Mouse (Mus musculus) left cerebral cortex, postnatal 4 days (tissue): ENCODE results near the gene Haus8. TPM values are rescaled to one million over a fixed set of nuclear protein-coding genes. Genes with fewer than 3 reads are reported as not detected.
"Not testable (repeated sequence)": the region's sequence is repeated elsewhere in the genome, so short reads cannot be mapped to it uniquely, and the experiment has no call there.

Experiments used
- DNase-seq: peaks from one replicate; pipeline ENCODE4 v3.0.0-alpha.2; 2022
- intact Hi-C: fragments of 180-260 bp; cut with DNase I; formaldehyde crosslinking; loops from one replicate; pipeline ENCODE4 v1.15.1; 2025
- total RNA-seq, 2 experiments: library from RNA; stranded (reverse); gene quantifications; 2 replicates each; pipeline ENCODE4 v1.2.3; 2021

Haus8 gene
- total RNA-seq, 2 experiments from 2014 or later = 38.8 to 39.4 TPM

DNA sequence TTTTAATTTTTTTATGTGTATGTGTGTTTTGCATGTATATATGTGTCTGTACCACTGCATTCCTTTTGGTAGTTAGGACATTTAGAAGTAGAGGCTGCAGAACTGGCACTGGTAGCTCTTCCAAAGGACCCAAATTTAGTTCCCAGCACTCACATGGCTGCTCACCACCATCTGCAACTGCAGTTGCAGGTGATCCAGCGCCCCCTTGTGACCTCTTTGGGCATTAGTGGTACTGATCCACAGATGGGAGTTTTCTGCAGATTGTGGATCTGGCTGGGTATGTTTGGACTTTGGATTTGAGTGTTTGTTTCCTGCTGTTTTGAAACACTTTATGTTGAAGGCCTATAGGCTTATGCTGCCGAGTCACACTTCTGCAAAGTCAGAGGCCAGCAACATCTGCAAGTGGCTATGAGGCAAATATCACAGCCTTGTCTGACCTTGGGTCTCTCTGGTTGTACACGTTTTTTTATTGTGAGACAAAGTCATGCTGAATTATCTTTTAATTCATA is 15.8 kb upstream of the Haus8 start:
- intact Hi-C loops = no loop called here
- DNase-seq = no peak

DNA sequence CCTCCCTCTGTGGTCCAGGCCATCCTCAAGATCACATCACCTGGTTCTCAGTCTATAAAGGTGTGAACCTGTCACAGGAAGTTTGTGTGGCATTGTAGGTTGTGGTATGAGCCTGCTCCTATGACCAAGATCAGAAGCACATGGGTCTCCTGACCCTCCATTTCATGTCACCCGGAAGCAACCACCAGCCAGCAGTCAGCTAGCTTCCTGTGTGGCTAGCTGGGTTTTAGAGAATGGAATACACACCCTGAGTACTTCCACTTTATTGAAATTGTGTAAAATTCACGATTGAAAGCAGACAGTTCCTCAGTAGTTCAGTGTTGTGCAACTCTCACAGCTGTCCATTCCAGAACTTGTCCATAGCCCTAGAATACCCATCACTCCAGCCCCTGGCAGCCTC is 13.5 kb upstream of the Haus8 start:
- DNase-seq, intact Hi-C loops: not testable (repeated sequence)

DNA sequence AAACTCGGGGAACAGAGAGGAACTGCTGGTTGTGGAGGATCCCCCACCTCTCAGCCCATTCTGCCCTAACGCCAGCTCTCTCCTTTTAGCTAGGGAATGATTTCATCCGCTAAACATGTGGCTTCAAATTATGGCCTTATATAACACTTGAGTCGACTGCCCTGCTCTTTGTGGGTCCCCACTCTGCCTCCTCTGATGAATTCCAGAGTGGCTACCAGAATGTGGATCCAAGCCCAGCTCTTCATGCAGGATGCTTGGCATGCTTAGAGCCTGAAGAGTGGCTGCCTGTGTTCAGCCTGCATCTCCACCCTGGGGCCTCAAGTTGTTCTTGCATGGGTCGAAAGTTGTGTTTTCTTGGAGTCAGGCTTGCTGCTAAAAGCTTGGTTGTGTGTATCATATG is 9.9 kb upstream of the Haus8 start:
- no peak for DNase-seq
- intact Hi-C loops = no loop called here

DNA sequence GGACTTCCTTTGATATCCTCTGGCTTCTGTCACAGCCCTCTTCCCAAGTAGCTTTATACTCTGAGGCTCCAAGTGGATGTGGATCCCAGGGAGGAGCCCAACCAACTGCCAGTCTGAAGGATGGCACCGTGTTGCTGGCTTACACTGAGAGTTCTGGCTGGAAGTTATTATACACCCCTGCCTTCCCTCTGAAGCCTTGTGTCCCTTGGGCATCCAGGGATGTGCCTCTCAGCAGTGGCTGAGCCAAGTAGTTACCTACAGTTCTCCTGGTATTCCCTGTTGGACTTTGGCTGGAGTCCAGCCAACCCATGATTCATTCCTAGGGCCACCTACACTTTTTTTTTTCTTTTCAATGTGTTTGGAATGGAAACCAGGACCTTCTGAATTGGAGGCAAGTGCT is 9.0 kb upstream of the Haus8 start:
- DNase-seq, intact Hi-C loops: not testable (repeated sequence)

DNA sequence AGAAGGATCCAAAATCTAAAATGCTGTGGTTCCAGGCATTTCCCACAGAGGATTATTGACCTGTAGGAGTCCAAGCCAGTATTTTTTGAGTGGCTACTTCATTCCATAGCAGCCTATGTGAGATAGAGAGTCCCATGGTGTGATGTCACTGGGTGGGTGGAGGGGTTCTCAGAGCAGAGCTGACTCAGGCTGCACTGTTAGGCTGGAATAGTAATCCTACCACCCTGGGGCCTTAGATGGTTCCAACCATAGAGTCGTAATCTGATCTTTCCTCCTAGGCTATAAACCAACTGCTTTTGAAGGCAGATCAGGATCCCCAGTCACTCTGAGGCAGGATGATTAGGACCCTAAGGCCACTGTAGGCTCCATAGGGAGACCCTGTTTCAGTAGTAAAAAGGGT is 6.7 kb upstream of the Haus8 start:
- intact Hi-C loops, DNase-seq: not testable (repeated sequence)

DNA sequence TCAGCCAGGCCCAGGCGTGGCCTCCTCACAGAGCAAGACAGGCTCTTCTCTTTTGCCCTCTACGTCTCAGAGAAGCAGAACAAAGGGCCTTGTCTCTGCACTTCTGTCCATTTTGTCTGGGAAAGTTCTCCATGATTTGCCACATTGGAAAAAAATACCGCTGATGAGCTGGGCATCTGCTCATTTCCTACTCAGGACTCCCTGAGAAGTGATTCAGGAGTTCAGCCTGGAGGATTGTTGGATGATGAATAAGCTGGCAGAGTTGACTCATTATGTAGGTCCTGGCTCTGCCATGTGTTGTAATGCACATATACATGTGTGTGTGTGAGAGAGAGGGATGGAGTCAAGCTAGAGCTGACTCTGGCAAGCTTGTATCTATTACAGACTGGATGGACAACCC is 3.4 kb upstream of the Haus8 start:
- no peak for DNase-seq

DNA sequence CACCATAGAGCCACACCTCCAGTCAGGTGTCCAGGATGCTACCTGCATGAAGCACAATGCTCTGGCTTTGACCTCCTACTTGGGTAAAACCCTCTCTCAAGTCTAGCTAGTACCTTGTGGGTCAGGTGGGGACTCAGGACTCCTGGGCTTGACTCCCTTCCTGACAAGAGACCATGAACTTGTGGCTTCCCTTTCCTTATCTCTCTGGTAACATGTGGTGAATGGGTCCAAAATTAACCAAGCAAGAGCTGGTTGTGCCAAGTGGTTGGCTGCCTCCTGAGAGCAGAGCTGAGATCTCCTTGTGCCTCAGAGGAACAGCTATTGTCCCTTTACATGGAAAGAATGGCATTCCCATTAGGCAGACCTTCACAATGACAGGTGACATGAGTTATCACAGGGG is 1.7 kb upstream of the Haus8 start:
- intact Hi-C loops = no loop called here
- no peak for DNase-seq

More for the DNA sequence above, 3.4 kb upstream of the Haus8 start:
- intact Hi-C loops = no loop called here

DNA sequence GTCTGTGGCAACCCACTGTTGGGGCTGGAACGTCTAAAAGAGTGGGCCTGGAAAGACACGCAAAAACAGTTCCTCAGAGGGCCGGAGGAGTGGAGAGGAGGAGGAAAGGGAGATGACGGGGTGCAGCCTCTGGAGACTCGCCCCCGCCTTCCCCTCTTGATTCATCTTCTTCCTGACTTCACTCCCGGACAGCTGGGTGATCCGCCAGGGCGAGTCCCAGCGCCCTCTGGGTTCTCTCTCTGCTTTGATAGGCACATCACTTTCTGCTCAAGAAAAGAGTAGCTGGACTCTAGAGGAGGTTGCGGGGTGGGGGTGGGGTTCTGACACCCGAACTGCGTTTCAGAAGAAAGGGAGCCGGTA is 397 bp upstream of the Haus8 start:
- peak; percentile 34 for DNase-seq
- intact Hi-C loops = no loop called here

DNA sequence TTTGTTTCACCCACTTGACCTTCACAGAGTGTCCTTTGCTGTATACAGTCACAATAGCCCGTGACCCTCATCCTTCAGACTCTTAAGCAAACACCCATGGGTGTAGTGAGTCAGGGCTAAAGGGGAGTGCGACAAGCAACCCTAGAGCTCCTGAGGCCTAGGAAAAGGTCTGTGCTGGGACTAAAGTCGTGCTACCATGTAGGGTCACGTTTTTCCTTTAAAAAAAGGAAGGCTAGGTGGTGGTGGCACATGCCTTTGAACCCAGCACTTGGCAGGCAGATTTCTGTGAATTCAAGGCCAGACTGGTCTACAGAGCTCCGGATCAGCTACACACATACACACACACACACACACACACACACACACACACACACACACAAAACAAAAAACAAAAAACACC is 1.1 kb downstream of the Haus8 start:
- intact Hi-C loops = no loop called here

GRCm38 (mm10) chr8:71268286-71268685 is 4.4 kb downstream of the Haus8 start:
- DNase-seq, intact Hi-C loops: not testable (repeated sequence)

More for the DNA sequence above, 1.1 kb downstream of the Haus8 start:
- no peak for DNase-seq

DNA sequence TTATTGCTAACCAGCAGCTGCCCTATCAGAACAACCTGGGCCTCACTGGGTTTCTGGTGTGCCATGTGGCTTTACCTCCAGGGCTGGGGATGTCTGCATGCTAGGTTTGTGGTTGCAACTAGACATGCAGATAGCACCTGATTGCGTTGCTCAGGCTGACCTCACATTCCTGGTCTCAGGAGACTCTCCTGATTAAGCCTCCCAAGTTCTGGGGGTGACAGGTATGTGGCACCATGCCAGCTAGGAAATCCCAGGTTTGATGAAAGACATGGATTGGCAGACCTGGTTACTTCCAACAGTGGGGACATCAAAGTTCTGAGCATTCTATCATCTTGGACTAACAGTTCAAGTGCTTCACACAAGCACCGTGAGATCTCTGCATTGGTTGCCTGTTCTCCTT is 5.0 kb downstream of the Haus8 start:
- intact Hi-C loops = no loop called here
- DNase-seq = no peak

DNA sequence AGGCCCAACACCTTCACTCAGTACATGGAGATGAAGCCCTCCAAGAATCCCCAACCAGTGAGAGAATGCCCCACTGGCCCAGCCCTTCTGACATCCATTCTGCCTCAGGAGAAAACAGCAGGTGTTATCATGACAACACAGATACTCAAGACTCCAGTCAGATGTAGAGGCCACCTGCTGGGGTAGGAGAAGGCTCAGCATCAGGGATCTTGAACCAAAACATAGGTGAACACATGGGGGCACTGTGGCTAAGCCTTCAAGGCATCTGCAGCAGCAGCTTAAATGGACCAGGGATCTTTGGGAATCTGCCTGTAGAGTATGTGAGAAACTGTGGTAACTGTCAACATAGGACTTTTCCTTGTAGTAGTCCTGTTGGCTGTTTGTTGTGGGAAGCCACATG is 11.5 kb downstream of the Haus8 start:
- intact Hi-C loops = no loop called here
- no peak for DNase-seq

GRCm38 (mm10) chr8:71256545-71257232 is 16.0 kb downstream of the Haus8 start:
- no peak for DNase-seq
- intact Hi-C loops = no loop called here

- intact Hi-C loops = no loop called here
- DNase-seq = no peak
Observed at GRCm38 (mm10) chr8:71248203-71248602, 24.5 kb downstream of the Haus8 start.

GRCm38 (mm10) chr8:71242757-71243156 is 30.0 kb downstream of the Haus8 start:
- intact Hi-C loops = no loop called here
- DNase-seq = no peak

GRCm38 (mm10) chr8:71224560-71224959 is 48.2 kb downstream of the Haus8 start:
- intact Hi-C loops = no loop called here
- no peak for DNase-seq

GRCm38 (mm10) chr8:71214266-71214665 is 58.5 kb downstream of the Haus8 start:
- DNase-seq, intact Hi-C loops: not testable (repeated sequence)

GRCm38 (mm10) chr8:71205541-71205967 is 67.2 kb downstream of the Haus8 start:
- intact Hi-C loops = not testable (repeated sequence)

More at GRCm38 (mm10) chr8:71205541-71205967, 67.2 kb downstream of the Haus8 start:
- DNase-seq = not testable (repeated sequence)

Other genes starting within 250 kb of the Haus8 start
- gene Myo9b, start 220 bp downstream of the Haus8 start, total RNA-seq = 10 to 100 TPM; 47.3 to 48.5 TPM
- gene Use1, start 93.9 kb upstream of the Haus8 start, total RNA-seq = 100 to 1,000 TPM; 116 to 117 TPM
- gene Ocel1, start 98.4 kb upstream of the Haus8 start, total RNA-seq = 10 to 100 TPM; 17.9 to 18.5 TPM
- gene Nr2f6, start 109.0 kb upstream of the Haus8 start, total RNA-seq = 10 to 100 TPM; 32.2 to 33.1 TPM
- 1 to 10 TPM; 6.5 TPM for gene Ushbp1, start 122.9 kb upstream of the Haus8 start, total RNA-seq
- gene Babam1, start 123.9 kb upstream of the Haus8 start, total RNA-seq = 10 to 100 TPM; 75.8 to 88.0 TPM
- gene Ankle1, start 133.1 kb upstream of the Haus8 start, total RNA-seq = 1 to 10 TPM; 2.3 to 3.2 TPM
- gene Abhd8, start 190.7 kb upstream of the Haus8 start, total RNA-seq = 100 to 1,000 TPM; 113 to 121 TPM
- gene Mrpl34, start 192.0 kb upstream of the Haus8 start, total RNA-seq = 10 to 100 TPM; 71.3 to 73.7 TPM
- 100 to 1,000 TPM; 135 to 139 TPM for gene Dda1, start 196.3 kb upstream of the Haus8 start, total RNA-seq
- gene Ano8, start 213.0 kb upstream of the Haus8 start, total RNA-seq = 10 to 100 TPM; 88.0 to 91.9 TPM
- 10 to 100 TPM; 23.0 to 24.1 TPM for gene Gtpbp3, start 215.2 kb upstream of the Haus8 start, total RNA-seq
- 1 to 10 TPM; 6.2 to 7.3 TPM for gene Plvap, start 238.8 kb upstream of the Haus8 start, total RNA-seq